Mouse (Mus musculus): Measurements from ENCODE around the gene Kbtbd13. TPM values are rescaled to one million over a fixed set of nuclear protein-coding genes. Genes with fewer than 3 reads are reported as not detected.

Kbtbd13 gene
- polyA plus RNA-seq, 1 experiment from 2014 or later = 0.16 TPM

DNA sequence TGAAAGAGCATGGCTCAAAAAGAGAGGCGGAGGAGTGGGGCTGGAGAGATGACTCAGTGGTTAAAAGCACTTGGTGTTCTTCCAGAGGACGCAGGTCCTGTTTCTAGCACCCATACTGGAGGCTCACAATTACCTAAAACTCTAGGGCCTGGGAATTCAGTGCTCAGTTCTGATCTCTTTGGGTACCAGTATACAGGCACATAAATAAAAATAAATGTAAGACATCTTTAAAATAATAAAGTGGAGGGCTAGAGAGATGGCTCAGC lies 13.7 kb upstream of the Kbtbd13 start:
- no peaks in the 10 kb centered on the region for H3K36me3 ChIP-seq (ENCODE audit: control insufficient read depth, insufficient read depth, low read length)
- H3K4me3 ChIP-seq (ENCODE audit: low read depth, low read length) = no peak overlapping the region
- H3K4me1 ChIP-seq (ENCODE audit: control insufficient read depth, insufficient read depth, low read length) = no peaks in the 10 kb centered on the region; the same call in 1 of the 2 replicates
- no peak overlapping the region for H3K4me2 ChIP-seq
- no peak overlapping the region for H3K9ac ChIP-seq (ENCODE audit: low read length)
- 91% methylated on average over 2 of the region's 2 CpGs for WGBS
- no peak for ATAC-seq (ENCODE audit: low FRiP score)
- DNase-seq (ENCODE audit: low spot score, missing footprints) = no peak
- H3K27ac ChIP-seq (ENCODE audit: low read depth, low read length) = no peak overlapping the region
- no peaks in the 10 kb centered on the region for H3K9me3 ChIP-seq (ENCODE audit: control insufficient read depth, low read length)
- H3K27me3 ChIP-seq (ENCODE audit: control insufficient read depth, insufficient read depth, low read length) = no peaks in the 10 kb centered on the region

DNA sequence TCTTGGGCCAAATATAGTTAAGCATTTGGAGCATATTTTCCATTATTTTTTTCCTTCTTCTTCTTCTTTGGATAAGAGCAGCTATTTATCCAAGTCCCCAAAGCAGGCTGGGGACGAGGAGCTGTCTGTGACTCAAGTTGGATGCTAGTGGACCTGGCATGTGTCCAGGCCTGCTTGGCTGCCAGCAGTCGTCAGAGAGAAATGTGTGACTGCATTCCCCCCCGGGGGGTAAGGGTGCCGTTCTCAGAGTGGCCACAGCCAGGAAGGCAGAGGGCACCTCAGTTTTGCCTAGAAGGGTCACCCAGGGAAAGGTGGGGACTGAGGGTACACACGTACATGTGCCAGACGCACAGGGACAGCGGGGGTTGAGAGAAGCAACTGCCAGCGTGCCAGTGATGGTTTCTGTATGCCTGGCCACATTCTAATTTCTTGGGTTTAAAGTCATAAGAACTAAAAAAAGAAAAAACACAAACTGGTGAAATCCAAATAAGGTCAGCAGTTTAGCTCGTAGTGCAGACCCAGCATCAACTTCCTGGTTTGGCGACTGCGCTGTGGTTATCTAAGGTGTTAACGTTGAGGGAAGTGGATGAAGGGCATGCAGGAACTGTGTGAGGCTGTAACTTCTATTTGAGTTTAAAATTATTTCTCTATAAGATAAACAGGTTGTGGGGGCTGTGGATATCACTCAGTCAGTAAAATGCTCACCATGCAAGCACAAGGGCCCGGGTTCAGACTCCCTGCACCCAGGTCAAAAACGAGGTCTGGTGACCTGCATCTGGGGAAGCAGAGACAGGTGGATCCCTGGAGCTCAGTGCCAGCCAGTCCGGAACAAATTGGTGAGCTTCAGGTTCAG lies 13.1 kb upstream of the Kbtbd13 start:
- ATAC-seq (ENCODE audit: low FRiP score) (no peak), DNase-seq (ENCODE audit: low spot score, missing footprints) (no peak)
- 81% methylated on average over 15 of the region's 15 CpGs for WGBS
- Histone ChIP-seq H3K27ac (ENCODE audit: low read depth, low read length) (no peak overlapping the region), H3K4me1 (ENCODE audit: control insufficient read depth, insufficient read depth, low read length) (no peaks in the 10 kb centered on the region; the same call in 1 of the 2 replicates), H3K4me3 (ENCODE audit: low read depth, low read length) (no peak overlapping the region), H3K4me2 (no peak overlapping the region), H3K36me3 (ENCODE audit: control insufficient read depth, insufficient read depth, low read length) (no peaks in the 10 kb centered on the region), H3K9me3 (ENCODE audit: control insufficient read depth, low read length) (no peaks in the 10 kb centered on the region), H3K27me3 (ENCODE audit: control insufficient read depth, insufficient read depth, low read length) (no peaks in the 10 kb centered on the region), H3K9ac (ENCODE audit: low read length) (no peak overlapping the region)

- ATAC-seq (ENCODE audit: low FRiP score) = no peak
- Histone ChIP-seq H3K9ac (ENCODE audit: low read length) (no peak overlapping the region), H3K4me3 (ENCODE audit: low read depth, low read length) (no peak overlapping the region), H3K4me1 (ENCODE audit: control insufficient read depth, insufficient read depth, low read length) (no peaks in the 10 kb centered on the region; the same call in 1 of the 2 replicates), H3K9me3 (ENCODE audit: control insufficient read depth, low read length) (no peaks in the 10 kb centered on the region), H3K27me3 (ENCODE audit: control insufficient read depth, insufficient read depth, low read length) (no peaks in the 10 kb centered on the region), H3K4me2 (no peak overlapping the region), H3K27ac (ENCODE audit: low read depth, low read length) (no peak overlapping the region), H3K36me3 (ENCODE audit: control insufficient read depth, insufficient read depth, low read length) (no peaks in the 10 kb centered on the region)
- 87% methylated on average over 6 of the region's 6 CpGs for WGBS
- DNase-seq (ENCODE audit: low spot score, missing footprints) = no peak
These were observed 8.5 kb upstream of the Kbtbd13 start for GRCm38 (mm10) chr9:65399934-65400333.

DNA sequence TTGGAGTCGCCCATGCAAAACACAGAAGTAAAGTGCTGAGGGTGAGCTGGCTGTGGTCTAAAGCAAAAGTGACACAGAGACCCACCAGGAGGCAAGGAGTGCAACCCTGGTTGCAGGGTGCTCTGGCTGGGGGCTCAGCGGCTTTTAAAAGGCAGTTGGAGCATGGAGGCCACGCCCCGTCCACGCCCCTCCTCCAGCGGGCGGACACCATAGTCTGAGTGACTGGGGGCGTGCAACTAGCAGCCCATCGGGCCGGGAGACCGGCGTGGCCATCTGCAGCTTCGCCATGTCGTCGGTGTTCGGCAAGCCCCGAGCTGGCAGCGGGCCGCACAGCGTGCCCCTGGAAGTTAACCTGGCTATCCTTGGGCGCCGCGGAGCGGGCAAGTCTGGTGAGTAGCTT lies 6.8 kb upstream of the Kbtbd13 start, which contains the start of gene Rasl12:
TSS of gene Rasl12 (plus strand) at position 228 of the 400 bp plus-strand sequence.
- WGBS = 2% methylated on average over 23 of the region's 24 CpGs
- Histone ChIP-seq H3K4me1 (ENCODE audit: control insufficient read depth, insufficient read depth, low read length) (no peaks in the 10 kb centered on the region; the same call in 1 of the 2 replicates), H3K9ac (ENCODE audit: low read length) (peak within 1 kb of the TSS; percentile 72), H3K4me3 (ENCODE audit: low read depth, low read length) (peak within 1 kb of the TSS; percentile 46), H3K27me3 (ENCODE audit: control insufficient read depth, insufficient read depth, low read length) (no peaks in the 10 kb centered on the region), H3K9me3 (ENCODE audit: control insufficient read depth, low read length) (no peaks in the 10 kb centered on the region), H3K36me3 (ENCODE audit: control insufficient read depth, insufficient read depth, low read length) (no peaks in the 10 kb centered on the region), H3K4me2 (peak within 1 kb of the TSS; percentile 68), H3K27ac (ENCODE audit: low read depth, low read length) (no peak within 1 kb of the TSS)
- DNase-seq (ENCODE audit: low spot score, missing footprints) = peak; percentile 97
- peak; percentile 82 for ATAC-seq (ENCODE audit: low FRiP score)

- DNase-seq (ENCODE audit: low spot score, missing footprints) (no peak), ATAC-seq (ENCODE audit: low FRiP score) (0 out of 2 replicates have a peak, but pooled peaks have one; percentile 7)
- no peak overlapping the region for H3K27ac ChIP-seq (ENCODE audit: low read depth, low read length)
- no peak overlapping the region for H3K4me3 ChIP-seq (ENCODE audit: low read depth, low read length)
- H3K9ac ChIP-seq (ENCODE audit: low read length) = no peak overlapping the region
- WGBS = 65% methylated on average over 2 of the region's 2 CpGs
- H3K27me3 ChIP-seq (ENCODE audit: control insufficient read depth, insufficient read depth, low read length) = peaks cover 26% of the 10 kb centered on the region
- H3K9me3 ChIP-seq (ENCODE audit: control insufficient read depth, low read length) = no peaks in the 10 kb centered on the region
- H3K4me1 ChIP-seq (ENCODE audit: control insufficient read depth, insufficient read depth, low read length) = no peaks in the 10 kb centered on the region; the same call in 1 of the 2 replicates
- H3K4me2 ChIP-seq = no peak overlapping the region
- H3K36me3 ChIP-seq (ENCODE audit: control insufficient read depth, insufficient read depth, low read length) = no peaks in the 10 kb centered on the region
These were observed 2.9 kb upstream of the Kbtbd13 start for GRCm38 (mm10) chr9:65394360-65394759.

- H3K27ac ChIP-seq (ENCODE audit: low read depth, low read length) = no peak overlapping the region
- H3K9ac ChIP-seq (ENCODE audit: low read length) = no peak overlapping the region
- no peaks in the 10 kb centered on the region for H3K36me3 ChIP-seq (ENCODE audit: control insufficient read depth, insufficient read depth, low read length)
- no peak for ATAC-seq (ENCODE audit: low FRiP score)
- DNase-seq (ENCODE audit: low spot score, missing footprints) = no peak
- no peaks in the 10 kb centered on the region; the same call in 1 of the 2 replicates for H3K4me1 ChIP-seq (ENCODE audit: control insufficient read depth, insufficient read depth, low read length)
- H3K27me3 ChIP-seq (ENCODE audit: control insufficient read depth, insufficient read depth, low read length) = peaks cover 28% of the 10 kb centered on the region
- H3K4me3 ChIP-seq (ENCODE audit: low read depth, low read length) = no peak overlapping the region
- H3K9me3 ChIP-seq (ENCODE audit: control insufficient read depth, low read length) = no peaks in the 10 kb centered on the region
- no peak overlapping the region for H3K4me2 ChIP-seq
- WGBS = 54% methylated on average over 2 of the region's 2 CpGs
These were observed 2.2 kb upstream of the Kbtbd13 start for GRCm38 (mm10) chr9:65393606-65394005.

DNA sequence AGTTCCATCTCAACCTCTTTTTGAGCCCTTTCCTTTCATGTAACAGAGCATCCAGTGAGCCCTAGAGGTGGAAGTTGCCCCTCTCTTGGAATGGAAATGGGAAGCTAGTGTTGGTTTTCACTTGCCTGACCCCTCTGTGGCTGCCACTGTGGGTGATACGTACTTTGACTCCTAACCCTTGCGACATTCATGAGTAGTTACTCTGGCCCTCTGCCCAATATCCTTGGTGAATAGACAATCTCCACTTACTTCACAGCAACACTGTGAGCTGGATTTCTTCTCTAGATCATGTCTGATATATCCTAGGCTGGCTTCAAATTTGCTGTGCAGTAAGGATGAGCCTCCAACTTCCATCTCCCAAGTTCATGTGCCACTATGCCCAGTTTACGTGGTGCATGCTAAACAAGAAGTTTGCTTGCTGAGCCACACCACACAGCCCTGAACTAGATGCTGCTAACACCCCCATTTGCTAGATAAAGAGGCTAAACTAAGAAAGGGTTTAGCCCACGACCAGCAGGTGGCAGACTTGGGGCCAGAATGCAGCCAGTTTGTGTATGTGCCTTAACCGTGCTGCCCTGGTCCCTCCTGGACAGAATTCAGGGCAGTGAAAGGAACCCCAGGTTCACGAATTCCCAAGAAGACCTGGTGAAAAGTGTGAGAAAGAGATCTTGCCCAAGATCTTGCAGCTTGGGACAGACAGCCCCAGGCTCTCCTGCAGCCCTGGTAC lies 1.3 kb upstream of the Kbtbd13 start:
- H3K4me2 ChIP-seq = no peak overlapping the region
- no peaks in the 10 kb centered on the region for H3K36me3 ChIP-seq (ENCODE audit: control insufficient read depth, insufficient read depth, low read length)
- no peak overlapping the region for H3K4me3 ChIP-seq (ENCODE audit: low read depth, low read length)
- ATAC-seq (ENCODE audit: low FRiP score) (no peak), DNase-seq (ENCODE audit: low spot score, missing footprints) (peak; percentile 93)
- H3K27ac ChIP-seq (ENCODE audit: low read depth, low read length) = no peak overlapping the region
- WGBS = 34% methylated on average over 6 of the region's 6 CpGs
- no peak overlapping the region for H3K9ac ChIP-seq (ENCODE audit: low read length)
- H3K27me3 ChIP-seq (ENCODE audit: control insufficient read depth, insufficient read depth, low read length) = peaks cover 28% of the 10 kb centered on the region
- no peaks in the 10 kb centered on the region for H3K9me3 ChIP-seq (ENCODE audit: control insufficient read depth, low read length)
- H3K4me1 ChIP-seq (ENCODE audit: control insufficient read depth, insufficient read depth, low read length) = no peaks in the 10 kb centered on the region; the same call in 1 of the 2 replicates

- no peaks in the 10 kb centered on the region for H3K36me3 ChIP-seq (ENCODE audit: control insufficient read depth, insufficient read depth, low read length)
- peak overlapping the region; percentile 24 for H3K4me3 ChIP-seq (ENCODE audit: low read depth, low read length)
- ATAC-seq (ENCODE audit: low FRiP score) (no peak), DNase-seq (ENCODE audit: low spot score, missing footprints) (peak; percentile 88)
- H3K27ac ChIP-seq (ENCODE audit: low read depth, low read length) = no peak overlapping the region
- peak overlapping the region; percentile 14 for H3K9ac ChIP-seq (ENCODE audit: low read length)
- H3K4me2 ChIP-seq = peak overlapping the region; percentile 38
- peaks cover 28% of the 10 kb centered on the region for H3K27me3 ChIP-seq (ENCODE audit: control insufficient read depth, insufficient read depth, low read length)
- WGBS = 18% methylated on average over 96 of the region's 96 CpGs
- H3K4me1 ChIP-seq (ENCODE audit: control insufficient read depth, insufficient read depth, low read length) = no peaks in the 10 kb centered on the region; the same call in 1 of the 2 replicates
- no peaks in the 10 kb centered on the region for H3K9me3 ChIP-seq (ENCODE audit: control insufficient read depth, low read length)
These were observed 470 bp downstream of the Kbtbd13 start for GRCm38 (mm10) chr9:65390752-65391612.
